Mouse (Mus musculus) limb, embryonic 15.5 days (tissue): ENCODE measurements around the gene Zfp352. TPM values are rescaled to one million over a fixed set of nuclear protein-coding genes. Genes with fewer than 3 reads are reported as not detected.
"Not testable (repeated sequence)": the region's sequence is repeated elsewhere in the genome, so short reads cannot be mapped to it uniquely, and the experiment has no call there.

Experiments
- ATAC-seq: fragments of 200-750 bp; cut with Nextera tagmentation; 2 replicates; pipeline ENCODE4 v1.8.0; 2017; ENCODE audit warnings: low read depth, moderate TSS enrichment; ENCODE audit not compliant: insufficient number of reproducible peaks, low FRiP score, low TSS enrichment
- H3K27ac ChIP-seq: fragments of 300-500 bp; sonication (generic); 2 replicates; pipeline ENCODE4 v1.5.1; 2015; ENCODE audit warnings: moderate library complexity, mild to moderate bottlenecking, inconsistent platforms
- H3K27me3 ChIP-seq: fragments of 300-500 bp; sonication (generic); 2 replicates; pipeline ENCODE4 v1.6.1; 2015; ENCODE audit warnings: inconsistent platforms
- H3K36me3 ChIP-seq: fragments of 300-500 bp; sonication (generic); 2 replicates; pipeline ENCODE4 v1.6.1; 2015; ENCODE audit warnings: inconsistent platforms
- H3K4me1 ChIP-seq: fragments of 300-500 bp; sonication (generic); 2 replicates; pipeline ENCODE4 v1.6.1; 2015; ENCODE audit warnings: inconsistent platforms
- H3K4me2 ChIP-seq: fragments of 300-500 bp; sonication (generic); 2 replicates; pipeline ENCODE4 v1.6.1; 2015; ENCODE audit warnings: mild to moderate bottlenecking, inconsistent platforms
- H3K4me3 ChIP-seq: fragments of 300-500 bp; sonication (generic); 2 replicates; pipeline ENCODE4 v1.5.1; 2015; ENCODE audit warnings: mild to moderate bottlenecking, inconsistent platforms
- H3K9ac ChIP-seq: fragments of 300-500 bp; sonication (generic); 2 replicates; pipeline ENCODE4 v1.6.1; 2015; ENCODE audit warnings: inconsistent platforms
- H3K9me3 ChIP-seq: fragments of 300-500 bp; sonication (generic); 2 replicates; pipeline ENCODE4 v1.6.1; 2016; ENCODE audit warnings: inconsistent platforms
- WGBS: fragments of 180-500 bp; shearing (Covaris S2); methylation state at CpG from one replicate; pipeline ENCODE4 v1.1.7; 2015; 5-methylcytosine and 5-hydroxymethylcytosine counted together
- polyA plus RNA-seq: library from polyadenylated mRNA; unstranded; fragments of >200 nt; fragmentation: Nextera tagmentation; extraction: Ambion mirVana; gene quantifications from 2 replicates; pipeline ENCODE4 v1.2.1, GENCODE M21; 2015

The Zfp352 gene
- polyA plus RNA-seq: not detected in 2 replicates

GRCm38 (mm10) chr4:90218520-90218919 is at the start of gene Zfp352:
Gene Zfp352, plus strand, starts transcription at chr4:90218820.
- H3K4me2 ChIP-seq: no peak within 1 kb of the TSS
- WGBS: 94% methylated on average over 2 of the region's 2 CpGs
- H3K27me3 ChIP-seq: no peaks in the 10 kb centered on the region
- no peaks in the 10 kb centered on the region for H3K4me1 ChIP-seq
- no peak within 1 kb of the TSS for H3K4me3 ChIP-seq
- ATAC-seq: no peak
- H3K9me3 ChIP-seq: no peaks in the 10 kb centered on the region
- no peak within 1 kb of the TSS for H3K27ac ChIP-seq
- H3K36me3 ChIP-seq: no peaks in the 10 kb centered on the region
- no peak within 1 kb of the TSS for H3K9ac ChIP-seq

- Histone ChIP-seq H3K27ac (no peak overlapping the region), H3K9me3 (no peaks in the 10 kb centered on the region), H3K9ac (no peak overlapping the region), H3K4me1 (no peaks in the 10 kb centered on the region), H3K27me3 (no peaks in the 10 kb centered on the region), H3K4me3 (no peak overlapping the region), H3K36me3 (no peaks in the 10 kb centered on the region), H3K4me2 (no peak overlapping the region)
- WGBS: 69% methylated on average over 3 of the region's 3 CpGs
- no peak for ATAC-seq
Observed at GRCm38 (mm10) chr4:90170890-90171483, 47.6 kb upstream of the Zfp352 start.

- no peak overlapping the region for H3K4me3 ChIP-seq
- H3K4me1 ChIP-seq: no peaks in the 10 kb centered on the region
- no peak for ATAC-seq
- H3K36me3 ChIP-seq: no peaks in the 10 kb centered on the region
- H3K9me3 ChIP-seq: no peaks in the 10 kb centered on the region
- H3K4me2 ChIP-seq: no peak overlapping the region
- no peaks in the 10 kb centered on the region for H3K27me3 ChIP-seq
- H3K27ac ChIP-seq: no peak overlapping the region
- 72% methylated on average over 1 of the region's 1 CpGs for WGBS
- H3K9ac ChIP-seq: no peak overlapping the region
Observed at GRCm38 (mm10) chr4:90174036-90174435, 44.6 kb upstream of the Zfp352 start.

DNA sequence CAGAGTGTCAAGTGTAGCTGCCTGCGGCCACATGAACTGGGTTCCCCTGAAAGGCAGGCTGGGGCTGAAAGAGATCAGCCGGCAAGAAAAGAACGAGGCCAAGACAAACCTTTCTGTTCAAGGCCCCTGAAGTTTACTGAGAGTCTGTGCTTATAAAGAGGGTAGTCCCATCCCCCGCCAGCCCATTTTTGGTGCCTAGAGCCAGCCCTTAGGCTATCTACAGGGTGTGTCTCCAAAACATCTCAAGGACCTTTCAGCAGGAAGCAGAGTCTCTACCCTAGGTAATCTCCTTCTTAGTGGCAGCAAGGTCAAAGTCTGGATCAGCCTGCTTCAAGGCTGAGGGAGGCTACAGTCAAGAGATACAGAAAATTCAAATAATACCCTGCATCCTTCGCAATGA is 15.2 kb upstream of the Zfp352 start:
- no peak for ATAC-seq
- WGBS: 78% methylated on average over 5 of the region's 5 CpGs
- H3K4me3 ChIP-seq: no peak overlapping the region

DNA sequence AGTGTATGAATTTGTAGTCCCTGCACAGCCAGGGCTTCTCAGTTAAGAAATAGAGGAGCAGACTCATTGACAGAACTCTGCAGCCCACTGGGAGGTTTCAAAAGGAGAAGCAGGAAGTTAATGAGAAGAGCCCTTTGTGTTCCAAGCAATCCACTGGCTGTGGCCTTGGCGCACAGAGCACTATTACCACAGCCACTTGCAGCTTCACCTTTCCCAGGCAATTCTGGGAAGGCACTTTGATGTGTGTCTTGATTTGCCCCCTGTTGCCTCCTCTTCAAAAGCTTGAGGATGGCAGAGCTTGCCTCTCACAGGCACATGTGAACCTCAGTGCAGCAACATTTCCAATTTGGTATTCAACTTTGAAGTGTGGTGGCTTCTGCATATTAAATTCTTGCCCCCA is 7.1 kb upstream of the Zfp352 start:
- H3K4me3 ChIP-seq: no peak overlapping the region
- no peak for ATAC-seq
- no peak overlapping the region for H3K27ac ChIP-seq
- no peak overlapping the region for H3K9ac ChIP-seq
- H3K4me1 ChIP-seq: no peaks in the 10 kb centered on the region
- no peaks in the 10 kb centered on the region for H3K27me3 ChIP-seq
- no peaks in the 10 kb centered on the region for H3K36me3 ChIP-seq
- WGBS: 40% methylated on average over 1 of the region's 1 CpGs
- no peaks in the 10 kb centered on the region for H3K9me3 ChIP-seq
- H3K4me2 ChIP-seq: no peak overlapping the region

More for the DNA sequence above, 15.2 kb upstream of the Zfp352 start:
- Histone ChIP-seq H3K9me3 (no peaks in the 10 kb centered on the region), H3K27ac (no peak overlapping the region), H3K4me2 (no peak overlapping the region), H3K4me1 (no peaks in the 10 kb centered on the region), H3K9ac (no peak overlapping the region), H3K36me3 (no peaks in the 10 kb centered on the region), H3K27me3 (no peaks in the 10 kb centered on the region)

DNA sequence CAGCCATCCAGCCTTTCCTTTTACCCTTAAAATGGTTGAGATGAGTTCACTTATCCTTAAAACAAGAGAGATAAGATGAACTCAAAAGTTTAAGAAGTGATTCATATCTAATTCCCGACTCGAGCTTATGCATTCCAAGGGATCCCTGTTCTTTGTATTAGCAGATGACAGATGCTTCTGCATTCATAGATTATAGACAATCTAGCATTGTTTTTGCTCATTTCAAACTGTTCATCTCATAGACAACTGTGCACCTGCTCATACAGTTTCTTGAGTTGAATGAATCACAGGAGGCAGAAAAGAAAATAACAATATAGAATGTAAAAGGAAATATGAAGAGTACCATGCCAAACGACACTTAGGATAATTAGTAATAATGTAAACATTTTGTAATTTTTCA is 6.5 kb upstream of the Zfp352 start:
- WGBS: 83% methylated on average over 3 of the region's 3 CpGs
- ATAC-seq: no peak

GRCm38 (mm10) chr4:90235646-90236045 is 17.0 kb downstream of the Zfp352 start:
- not testable (repeated sequence) for H3K4me3 ChIP-seq, H3K4me1 ChIP-seq, H3K9ac ChIP-seq, H3K27ac ChIP-seq, H3K4me2 ChIP-seq, H3K36me3 ChIP-seq, H3K9me3 ChIP-seq, ATAC-seq, H3K27me3 ChIP-seq
- 96% methylated on average over 5 of the region's 5 CpGs for WGBS

More for the DNA sequence above, 6.5 kb upstream of the Zfp352 start:
- no peaks in the 10 kb centered on the region for H3K27me3 ChIP-seq
- no peaks in the 10 kb centered on the region for H3K9me3 ChIP-seq
- no peak overlapping the region for H3K9ac ChIP-seq
- H3K27ac ChIP-seq: no peak overlapping the region
- H3K4me1 ChIP-seq: no peaks in the 10 kb centered on the region
- no peak overlapping the region for H3K4me2 ChIP-seq
- H3K4me3 ChIP-seq: no peak overlapping the region
- no peaks in the 10 kb centered on the region for H3K36me3 ChIP-seq

DNA sequence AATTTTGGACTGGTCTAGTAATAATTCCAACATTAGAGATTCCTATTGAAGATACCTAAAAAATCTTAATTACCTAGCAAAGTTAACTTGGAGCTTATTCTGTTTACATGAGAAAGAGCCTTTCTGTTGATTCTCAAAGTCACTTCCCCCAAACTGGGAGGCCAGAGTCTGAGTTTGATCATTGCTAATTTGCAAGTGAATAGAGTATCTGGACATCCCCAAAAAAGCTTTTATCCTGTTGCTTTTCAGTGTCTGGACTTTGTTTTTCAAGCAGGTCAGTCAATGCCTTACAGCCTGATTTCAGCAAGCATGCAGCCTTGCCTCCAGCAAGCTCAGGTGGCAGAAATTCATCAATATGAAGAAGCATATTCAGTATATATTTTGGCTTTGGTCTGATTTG is 51.2 kb downstream of the Zfp352 start:
- no peak overlapping the region for H3K9ac ChIP-seq
- no peaks in the 10 kb centered on the region for H3K4me1 ChIP-seq
- H3K4me2 ChIP-seq: no peak overlapping the region
- H3K27me3 ChIP-seq: no peaks in the 10 kb centered on the region
- no peaks in the 10 kb centered on the region for H3K36me3 ChIP-seq
- no peak for ATAC-seq
- H3K9me3 ChIP-seq: peaks cover 5% of the 10 kb centered on the region; the same call in 1 of the 2 replicates
- no peak overlapping the region for H3K27ac ChIP-seq
- H3K4me3 ChIP-seq: no peak overlapping the region
